Mouse (Mus musculus): Measurements from ENCODE around the gene Trim58. TPM values are rescaled to one million over a fixed set of nuclear protein-coding genes. Genes with fewer than 3 reads are reported as not detected.

Trim58 gene
- polyA plus RNA-seq, 1 experiment from 2014 or later = 0.21 TPM

GRCm38 (mm10) chr11:58698862-58699261, 58.6 kb downstream of the Trim58 start, which contains the start of gene Olfr319:
Olfr319 (plus strand) TSS chr11:58699162.
- H3K27me3 ChIP-seq (ENCODE audit: control insufficient read depth, insufficient read depth, low read length) = no peaks in the 10 kb centered on the region
- H3K4me3 ChIP-seq (ENCODE audit: low read depth, low read length) = no peak within 1 kb of the TSS
- no peak within 1 kb of the TSS for H3K4me2 ChIP-seq (ENCODE audit: low read depth, low read length)
- WGBS = 92% methylated on average over 3 of the region's 3 CpGs
- no peaks in the 10 kb centered on the region for H3K9me3 ChIP-seq (ENCODE audit: control insufficient read depth, low read length)
- no peak for ATAC-seq (ENCODE audit: low read depth)
- no peaks in the 10 kb centered on the region for H3K4me1 ChIP-seq (ENCODE audit: control insufficient read depth, insufficient read depth, low read length)
- no peak within 1 kb of the TSS for H3K9ac ChIP-seq (replicated peaks; ENCODE audit: low read depth, low read length)
- H3K27ac ChIP-seq (ENCODE audit: low read depth, low read length) = no peak within 1 kb of the TSS
- H3K36me3 ChIP-seq (ENCODE audit: control insufficient read depth, insufficient read depth, low read length) = no peaks in the 10 kb centered on the region

Other genes starting within 250 kb of the Trim58 start
- gene 1810065E05Rik, start 219.4 kb upstream of the Trim58 start, polyA plus RNA-seq (2014; fragmentation: Nextera tagmentation; extraction: Ambion mirVana) = not detected in 2 replicates
- gene Gm12253, start 207.9 kb upstream of the Trim58 start, polyA plus RNA-seq (2014; fragmentation: Nextera tagmentation; extraction: Ambion mirVana) = not detected in 2 replicates
- not detected in 2 replicates for gene Lypd9, start 187.5 kb upstream of the Trim58 start, polyA plus RNA-seq (2014; fragmentation: Nextera tagmentation; extraction: Ambion mirVana)
- gene Olfr30, start 178.2 kb upstream of the Trim58 start, polyA plus RNA-seq (2014; fragmentation: Nextera tagmentation; extraction: Ambion mirVana) = not detected in 2 replicates
- gene Olfr332, start 147.9 kb upstream of the Trim58 start, polyA plus RNA-seq (2014; fragmentation: Nextera tagmentation; extraction: Ambion mirVana) = not detected in 2 replicates
- gene Olfr331, start 137.9 kb upstream of the Trim58 start, polyA plus RNA-seq (2014; fragmentation: Nextera tagmentation; extraction: Ambion mirVana) = not detected in 2 replicates
- gene Olfr330, start 105.6 kb upstream of the Trim58 start, polyA plus RNA-seq (2014; fragmentation: Nextera tagmentation; extraction: Ambion mirVana) = 0.39 TPM in 1 of 2 replicates, not detected in the other
- gene Olfr329-ps, start 94.0 kb upstream of the Trim58 start, polyA plus RNA-seq (2014; fragmentation: Nextera tagmentation; extraction: Ambion mirVana) = 0.08 and 0.16 TPM in 2 replicates
- gene Olfr328, start 84.8 kb upstream of the Trim58 start, polyA plus RNA-seq (2014; fragmentation: Nextera tagmentation; extraction: Ambion mirVana) = 0.12 and 0.18 TPM in 2 replicates
- 0.13 TPM in 1 of 2 replicates, not detected in the other for gene Olfr224, start 69.9 kb upstream of the Trim58 start, polyA plus RNA-seq (2014; fragmentation: Nextera tagmentation; extraction: Ambion mirVana)
- gene Olfr325, start 62.7 kb upstream of the Trim58 start, polyA plus RNA-seq (2014; fragmentation: Nextera tagmentation; extraction: Ambion mirVana) = not detected in 2 replicates
- gene Olfr324, start 45.4 kb upstream of the Trim58 start, polyA plus RNA-seq (2014; fragmentation: Nextera tagmentation; extraction: Ambion mirVana) = 0.15 and 0.42 TPM in 2 replicates
- not detected in 2 replicates for gene 2210407C18Rik, start 24.4 kb upstream of the Trim58 start, polyA plus RNA-seq (2014; fragmentation: Nextera tagmentation; extraction: Ambion mirVana)
- not detected in 2 replicates for gene Olfr323, start 10.0 kb upstream of the Trim58 start, polyA plus RNA-seq (2014; fragmentation: Nextera tagmentation; extraction: Ambion mirVana)
- gene Olfr322, start 18.3 kb downstream of the Trim58 start, polyA plus RNA-seq (2014; fragmentation: Nextera tagmentation; extraction: Ambion mirVana) = not detected in 2 replicates
- gene Olfr320, start 40.6 kb downstream of the Trim58 start, polyA plus RNA-seq (2014; fragmentation: Nextera tagmentation; extraction: Ambion mirVana) = not detected in 2 replicates
- gene Olfr319, start 58.7 kb downstream of the Trim58 start, polyA plus RNA-seq (2014; fragmentation: Nextera tagmentation; extraction: Ambion mirVana) = not detected in 2 replicates
- gene Olfr318, start 83.5 kb downstream of the Trim58 start, polyA plus RNA-seq (2014; fragmentation: Nextera tagmentation; extraction: Ambion mirVana) = not detected in 2 replicates
- 0.48 and 0.63 TPM in 2 replicates for gene Olfr317, start 98.7 kb downstream of the Trim58 start, polyA plus RNA-seq (2014; fragmentation: Nextera tagmentation; extraction: Ambion mirVana)
- gene Olfr316, start 112.3 kb downstream of the Trim58 start, polyA plus RNA-seq (2014; fragmentation: Nextera tagmentation; extraction: Ambion mirVana) = not detected in 2 replicates
- gene Olfr315, start 132.7 kb downstream of the Trim58 start, polyA plus RNA-seq (2014; fragmentation: Nextera tagmentation; extraction: Ambion mirVana) = not detected in 2 replicates
- gene Olfr314, start 142.5 kb downstream of the Trim58 start, polyA plus RNA-seq (2014; fragmentation: Nextera tagmentation; extraction: Ambion mirVana) = not detected in 2 replicates
- 6.9 and 13.2 TPM in 2 replicates for gene Fam183b, start 161.5 kb downstream of the Trim58 start, polyA plus RNA-seq (2014; fragmentation: Nextera tagmentation; extraction: Ambion mirVana)
- not detected in 2 replicates for gene Olfr313, start 174.5 kb downstream of the Trim58 start, polyA plus RNA-seq (2014; fragmentation: Nextera tagmentation; extraction: Ambion mirVana)
- gene Olfr312, start 188.8 kb downstream of the Trim58 start, polyA plus RNA-seq (2014; fragmentation: Nextera tagmentation; extraction: Ambion mirVana) = not detected in 2 replicates
- gene Olfr311, start 198.8 kb downstream of the Trim58 start, polyA plus RNA-seq (2014; fragmentation: Nextera tagmentation; extraction: Ambion mirVana) = not detected in 2 replicates
- gene Gm12258, start 206.7 kb downstream of the Trim58 start, polyA plus RNA-seq (2014; fragmentation: Nextera tagmentation; extraction: Ambion mirVana) = 28.5 and 30.4 TPM in 2 replicates
- gene 2810021J22Rik, start 226.8 kb downstream of the Trim58 start, polyA plus RNA-seq (2014; fragmentation: Nextera tagmentation; extraction: Ambion mirVana) = 12.3 and 14.8 TPM in 2 replicates

Measured in neural tube, embryonic 14.5 days (tissue).